Mouse (Mus musculus): Measurements from ENCODE around the gene Per3. TPM values are rescaled to one million over a fixed set of nuclear protein-coding genes. Genes with fewer than 3 reads are reported as not detected.

Per3 gene
- polyA plus RNA-seq, 1 experiment from 2014 or later = 2.6 TPM

GRCm38 (mm10) chr4:150978156-150978910 is 66.1 kb downstream of the Per3 start:
- Histone ChIP-seq H3K4me1 (ENCODE audit: control insufficient read depth, insufficient read depth, low read length) (no peaks in the 10 kb centered on the region), H3K36me3 (ENCODE audit: control insufficient read depth, insufficient read depth, low read length) (no peaks in the 10 kb centered on the region), H3K9me3 (replicated peaks; ENCODE audit: control insufficient read depth, low read length) (no peaks in the 10 kb centered on the region), H3K4me3 (ENCODE audit: low read depth, low read length) (no peak overlapping the region), H3K27me3 (replicated peaks; ENCODE audit: control insufficient read depth, insufficient read depth, low read length) (no peaks in the 10 kb centered on the region), H3K27ac (ENCODE audit: low read depth, low read length) (no peak overlapping the region), H3K9ac (ENCODE audit: low read length) (no peak overlapping the region), H3K4me2 (ENCODE audit: low read length) (no peak overlapping the region)
- DNase-seq (ENCODE audit: low spot score) = peak; percentile 15
- WGBS = 67% methylated on average over 21 of the region's 21 CpGs
- no peak for ATAC-seq

DNA sequence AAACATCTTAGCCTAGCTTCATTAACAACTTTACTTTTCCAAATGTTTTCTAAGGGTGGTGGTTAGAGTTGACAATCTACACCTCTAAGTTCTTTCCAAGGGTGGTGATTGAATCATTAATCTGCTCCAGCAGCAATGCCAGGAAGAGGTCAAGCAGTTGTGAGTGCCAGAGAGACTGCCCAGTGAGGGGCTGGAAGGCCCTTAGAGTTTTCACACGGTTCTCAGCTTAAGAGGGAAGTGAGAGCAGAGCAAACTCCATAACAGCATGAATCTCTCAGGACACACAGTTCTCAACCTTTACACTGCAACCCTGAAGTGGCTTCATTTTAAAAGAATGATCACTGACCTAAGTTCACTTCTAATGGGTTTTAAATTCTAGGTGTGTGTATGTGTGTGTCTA is 69.3 kb downstream of the Per3 start:
- no peaks in the 10 kb centered on the region for H3K36me3 ChIP-seq (ENCODE audit: control insufficient read depth, insufficient read depth, low read length)
- ATAC-seq (no peak), DNase-seq (ENCODE audit: low spot score) (no peak)
- H3K27ac ChIP-seq (ENCODE audit: low read depth, low read length) = no peak overlapping the region
- H3K9me3 ChIP-seq (replicated peaks; ENCODE audit: control insufficient read depth, low read length) = no peaks in the 10 kb centered on the region
- 44% methylated on average over 1 of the region's 1 CpGs for WGBS
- H3K4me1 ChIP-seq (ENCODE audit: control insufficient read depth, insufficient read depth, low read length) = no peaks in the 10 kb centered on the region
- no peak overlapping the region for H3K4me2 ChIP-seq (ENCODE audit: low read length)
- no peaks in the 10 kb centered on the region for H3K27me3 ChIP-seq (replicated peaks; ENCODE audit: control insufficient read depth, insufficient read depth, low read length)
- H3K9ac ChIP-seq (ENCODE audit: low read length) = no peak overlapping the region
- no peak overlapping the region for H3K4me3 ChIP-seq (ENCODE audit: low read depth, low read length)

- Histone ChIP-seq H3K27me3 (replicated peaks; ENCODE audit: control insufficient read depth, insufficient read depth, low read length) (no peaks in the 10 kb centered on the region), H3K9me3 (replicated peaks; ENCODE audit: control insufficient read depth, low read length) (no peaks in the 10 kb centered on the region), H3K4me3 (ENCODE audit: low read depth, low read length) (no peak overlapping the region), H3K4me1 (ENCODE audit: control insufficient read depth, insufficient read depth, low read length) (no peaks in the 10 kb centered on the region), H3K36me3 (ENCODE audit: control insufficient read depth, insufficient read depth, low read length) (no peaks in the 10 kb centered on the region), H3K4me2 (ENCODE audit: low read length) (no peak overlapping the region), H3K27ac (ENCODE audit: low read depth, low read length) (no peak overlapping the region), H3K9ac (ENCODE audit: low read length) (no peak overlapping the region)
- DNase-seq (ENCODE audit: low spot score) = no peak
- 83% methylated on average over 8 of the region's 8 CpGs for WGBS
- ATAC-seq = no peak
These were observed 71.2 kb downstream of the Per3 start for GRCm38 (mm10) chr4:150973264-150973663.

- Histone ChIP-seq H3K27me3 (replicated peaks; ENCODE audit: control insufficient read depth, insufficient read depth, low read length) (no peaks in the 10 kb centered on the region), H3K36me3 (ENCODE audit: control insufficient read depth, insufficient read depth, low read length) (no peaks in the 10 kb centered on the region), H3K9ac (ENCODE audit: low read length) (no peak overlapping the region), H3K9me3 (replicated peaks; ENCODE audit: control insufficient read depth, low read length) (no peaks in the 10 kb centered on the region), H3K4me2 (ENCODE audit: low read length) (no peak overlapping the region), H3K27ac (ENCODE audit: low read depth, low read length) (no peak overlapping the region), H3K4me1 (ENCODE audit: control insufficient read depth, insufficient read depth, low read length) (no peaks in the 10 kb centered on the region), H3K4me3 (ENCODE audit: low read depth, low read length) (no peak overlapping the region)
- no peak for DNase-seq (ENCODE audit: low spot score)
- 91% methylated on average over 8 of the region's 8 CpGs for WGBS
- ATAC-seq = no peak
These were observed 75.5 kb downstream of the Per3 start for GRCm38 (mm10) chr4:150968956-150969355.

DNA sequence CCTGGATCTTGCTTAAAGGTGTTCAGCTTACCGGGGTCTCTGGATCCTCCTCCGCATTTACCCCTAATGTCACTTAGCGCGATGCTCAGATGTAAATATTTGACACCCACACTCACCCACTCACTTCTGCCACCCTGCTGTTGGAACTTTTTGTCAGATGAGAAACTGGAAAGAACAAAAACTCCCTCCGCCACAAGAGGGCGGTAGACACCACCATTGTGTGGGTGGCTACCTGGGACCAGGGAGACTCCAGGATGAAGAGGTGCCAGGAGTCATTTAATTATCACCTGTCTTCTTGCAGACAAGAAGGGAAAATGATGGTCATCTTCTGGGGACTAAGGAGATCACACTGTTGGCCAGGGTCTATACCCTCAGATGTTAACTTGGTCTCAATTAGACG is 77.9 kb downstream of the Per3 start:
- ATAC-seq (no peak), DNase-seq (ENCODE audit: low spot score) (peak; percentile 44)
- Histone ChIP-seq H3K9ac (ENCODE audit: low read length) (no peak overlapping the region), H3K27me3 (replicated peaks; ENCODE audit: control insufficient read depth, insufficient read depth, low read length) (no peaks in the 10 kb centered on the region), H3K4me2 (ENCODE audit: low read length) (no peak overlapping the region), H3K27ac (ENCODE audit: low read depth, low read length) (no peak overlapping the region), H3K36me3 (ENCODE audit: control insufficient read depth, insufficient read depth, low read length) (no peaks in the 10 kb centered on the region), H3K4me1 (ENCODE audit: control insufficient read depth, insufficient read depth, low read length) (no peaks in the 10 kb centered on the region), H3K9me3 (replicated peaks; ENCODE audit: control insufficient read depth, low read length) (no peaks in the 10 kb centered on the region), H3K4me3 (ENCODE audit: low read depth, low read length) (no peak overlapping the region)
- WGBS = 21% methylated on average over 7 of the region's 7 CpGs

GRCm38 (mm10) chr4:150965555-150965951 is 78.9 kb downstream of the Per3 start:
- Histone ChIP-seq H3K27me3 (replicated peaks; ENCODE audit: control insufficient read depth, insufficient read depth, low read length) (no peaks in the 10 kb centered on the region), H3K27ac (ENCODE audit: low read depth, low read length) (no peak overlapping the region), H3K4me1 (ENCODE audit: control insufficient read depth, insufficient read depth, low read length) (no peaks in the 10 kb centered on the region), H3K9ac (ENCODE audit: low read length) (no peak overlapping the region), H3K36me3 (ENCODE audit: control insufficient read depth, insufficient read depth, low read length) (no peaks in the 10 kb centered on the region), H3K9me3 (replicated peaks; ENCODE audit: control insufficient read depth, low read length) (no peaks in the 10 kb centered on the region), H3K4me3 (ENCODE audit: low read depth, low read length) (no peak overlapping the region), H3K4me2 (ENCODE audit: low read length) (no peak overlapping the region)
- 79% methylated on average over 11 of the region's 11 CpGs for WGBS
- ATAC-seq = no peak
- no peak for DNase-seq (ENCODE audit: low spot score)

DNA sequence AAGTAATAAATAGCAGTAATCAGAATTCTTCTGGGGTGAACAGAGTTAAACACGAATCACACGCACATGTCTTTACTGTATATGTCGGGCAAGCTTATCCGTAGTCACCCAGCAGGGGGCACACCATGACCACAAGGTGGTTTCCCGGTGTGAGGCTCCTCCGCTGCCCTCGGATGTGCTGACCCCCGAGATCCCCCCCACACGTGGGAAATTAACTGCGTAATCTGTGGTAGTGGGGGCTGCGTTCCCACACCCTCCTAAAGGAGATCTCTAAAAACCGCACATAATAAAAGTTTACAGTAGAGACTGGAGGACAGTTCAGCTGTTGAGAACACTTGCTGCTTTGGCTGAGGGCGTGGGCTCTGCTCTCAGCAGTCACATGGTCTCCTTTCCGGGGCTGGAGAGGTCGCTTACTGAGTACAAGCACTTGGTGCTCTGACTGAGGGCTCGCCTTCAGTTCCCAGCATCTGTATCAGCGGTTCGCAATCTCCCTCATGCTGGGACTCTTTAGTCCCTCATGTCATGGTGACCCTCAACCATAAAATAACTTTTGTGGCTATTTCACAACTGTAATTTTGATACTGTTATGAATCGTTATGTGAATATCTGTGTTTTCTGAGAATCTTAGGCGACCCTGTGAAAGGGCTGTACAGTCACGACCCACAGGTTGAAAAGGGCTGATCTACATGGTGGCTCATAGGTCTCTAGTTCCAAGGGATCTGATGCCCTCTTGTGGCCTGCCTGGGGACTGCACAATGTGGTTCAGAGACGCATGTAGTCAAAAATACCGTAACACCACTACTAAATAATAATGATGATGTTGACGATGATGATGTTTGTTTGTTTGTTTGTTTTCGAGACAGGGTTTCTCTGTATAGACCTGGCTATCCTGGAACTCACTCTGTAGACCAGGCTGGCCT is 79.6 kb downstream of the Per3 start:
- Histone ChIP-seq H3K4me1 (ENCODE audit: control insufficient read depth, insufficient read depth, low read length) (no peaks in the 10 kb centered on the region), H3K4me3 (ENCODE audit: low read depth, low read length) (no peak overlapping the region), H3K27me3 (replicated peaks; ENCODE audit: control insufficient read depth, insufficient read depth, low read length) (no peaks in the 10 kb centered on the region), H3K9ac (ENCODE audit: low read length) (no peak overlapping the region), H3K4me2 (ENCODE audit: low read length) (peak overlapping the region; percentile 18; the same call in 1 of the 2 replicates), H3K9me3 (replicated peaks; ENCODE audit: control insufficient read depth, low read length) (no peaks in the 10 kb centered on the region), H3K27ac (ENCODE audit: low read depth, low read length) (no peak overlapping the region), H3K36me3 (ENCODE audit: control insufficient read depth, insufficient read depth, low read length) (no peaks in the 10 kb centered on the region)
- WGBS = 14% methylated on average over 25 of the region's 25 CpGs
- ATAC-seq (peak; percentile 32; the same call in 1 of the 2 replicates), DNase-seq (ENCODE audit: low spot score) (peak; percentile 80)

DNA sequence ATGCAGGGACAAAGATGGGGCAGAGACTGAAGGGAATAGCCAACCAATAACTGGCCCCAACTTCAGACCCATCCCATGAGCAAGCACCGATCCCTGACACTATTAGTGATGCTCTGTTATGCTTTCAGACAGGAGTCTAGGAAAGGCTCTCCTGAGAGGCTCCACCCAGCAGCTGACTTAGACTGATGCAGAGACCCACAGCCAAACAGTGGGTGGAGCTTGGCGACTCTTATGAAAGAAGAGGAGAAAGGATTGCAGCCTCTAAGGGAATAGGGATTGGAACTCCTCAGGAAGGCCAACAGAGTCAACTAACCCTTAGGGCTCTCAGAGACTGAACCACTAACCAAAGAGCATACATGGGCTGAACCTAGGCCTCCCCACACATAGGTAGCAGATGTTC is 80.8 kb downstream of the Per3 start:
- Histone ChIP-seq H3K4me1 (ENCODE audit: control insufficient read depth, insufficient read depth, low read length) (no peaks in the 10 kb centered on the region), H3K27ac (ENCODE audit: low read depth, low read length) (no peak overlapping the region), H3K9ac (ENCODE audit: low read length) (no peak overlapping the region), H3K36me3 (ENCODE audit: control insufficient read depth, insufficient read depth, low read length) (no peaks in the 10 kb centered on the region), H3K4me3 (ENCODE audit: low read depth, low read length) (no peak overlapping the region), H3K4me2 (ENCODE audit: low read length) (no peak overlapping the region), H3K9me3 (replicated peaks; ENCODE audit: control insufficient read depth, low read length) (no peaks in the 10 kb centered on the region), H3K27me3 (replicated peaks; ENCODE audit: control insufficient read depth, insufficient read depth, low read length) (no peaks in the 10 kb centered on the region)
- ATAC-seq (no peak), DNase-seq (ENCODE audit: low spot score) (no peak)
- WGBS = 66% methylated on average over 2 of the region's 2 CpGs

- ATAC-seq = no peak
- no peak overlapping the region for H3K4me3 ChIP-seq (ENCODE audit: low read depth, low read length)
- peak; percentile 49 for DNase-seq (ENCODE audit: low spot score)
- H3K36me3 ChIP-seq (ENCODE audit: control insufficient read depth, insufficient read depth, low read length) = no peaks in the 10 kb centered on the region
- no peak overlapping the region for H3K9ac ChIP-seq (ENCODE audit: low read length)
- no peaks in the 10 kb centered on the region for H3K4me1 ChIP-seq (ENCODE audit: control insufficient read depth, insufficient read depth, low read length)
- H3K27me3 ChIP-seq (replicated peaks; ENCODE audit: control insufficient read depth, insufficient read depth, low read length) = no peaks in the 10 kb centered on the region
- H3K4me2 ChIP-seq (ENCODE audit: low read length) = no peak overlapping the region
- H3K9me3 ChIP-seq (replicated peaks; ENCODE audit: control insufficient read depth, low read length) = no peaks in the 10 kb centered on the region
- 62% methylated on average over 6 of the region's 6 CpGs for WGBS
- H3K27ac ChIP-seq (ENCODE audit: low read depth, low read length) = no peak overlapping the region
These were observed 82.2 kb downstream of the Per3 start for GRCm38 (mm10) chr4:150962231-150962630.

Data from forebrain, embryonic 14.5 days (tissue).